Mouse (Mus musculus) gastrocnemius, adult 2 months (tissue): ENCODE measurements around the gene Cnr2. TPM values are rescaled to one million over a fixed set of nuclear protein-coding genes. Genes with fewer than 3 reads are reported as not detected.
A peak's percentile ranks its signal among the peaks of the same experiment; 100 is the strongest.
"Not testable (repeated sequence)": the region's sequence is repeated elsewhere in the genome, so short reads cannot be mapped to it uniquely, and the experiment has no call there.

ENCODE experiments used
- DNase-seq: peaks from one replicate; pipeline ENCODE4 v3.0.0; 2022
- H3K27ac ChIP-seq: fragments of 200-600 bp; 2 replicates; pipeline ENCODE4 v1.8.1; 2022; ENCODE audit warnings: mild to moderate bottlenecking
- H3K4me3 ChIP-seq: fragments of 200-600 bp; 2 replicates; pipeline ENCODE4 v1.8.1; 2022; ENCODE audit warnings: mild to moderate bottlenecking, moderate library complexity
- CTCF ChIP-seq: fragments of 200-600 bp; IDR thresholded peaks from 2 replicates; pipeline ENCODE4 v1.8.1; 2022; ENCODE audit warnings: antibody characterized with exemption, mild to moderate bottlenecking, moderate library complexity
- intact Hi-C: fragments of 180-260 bp; cut with DNase I; formaldehyde crosslinking; loops from one replicate; pipeline ENCODE4 v1.15.1; 2025
- total RNA-seq, 2 experiments: library from RNA; stranded (reverse); gene quantifications; 2 replicates each; pipeline ENCODE4 v1.2.3; 2021

Gene Cnr2
- total RNA-seq, 2 experiments from 2014 or later = 0.10 to 0.11 TPM

GRCm38 (mm10) chr4:135931832-135932231 is 36.6 kb downstream of the Cnr2 start:
- TF ChIP-seq CTCF = peak; percentile 74
- no peak overlapping the region for H3K27ac ChIP-seq
- H3K4me3 ChIP-seq = no peak overlapping the region
- intact Hi-C loops = loop anchor here (5.0 kb wide), 1 partner anchor 40 kb away; no protein-coding TSS in a partner anchor
- DNase-seq = no peak

GRCm38 (mm10) chr4:135934708-135935500 is 39.7 kb downstream of the Cnr2 start:
- DNase-seq = no peak
- Histone ChIP-seq H3K27ac (0 out of 2 replicates have a peak overlapping the region, but pooled peaks have one; percentile 12), H3K4me3 (no peak overlapping the region)
- intact Hi-C loops = loop anchor here (5.0 kb wide), 1 partner anchor 43 kb away; no protein-coding TSS in a partner anchor
- TF ChIP-seq CTCF = no peak

DNA sequence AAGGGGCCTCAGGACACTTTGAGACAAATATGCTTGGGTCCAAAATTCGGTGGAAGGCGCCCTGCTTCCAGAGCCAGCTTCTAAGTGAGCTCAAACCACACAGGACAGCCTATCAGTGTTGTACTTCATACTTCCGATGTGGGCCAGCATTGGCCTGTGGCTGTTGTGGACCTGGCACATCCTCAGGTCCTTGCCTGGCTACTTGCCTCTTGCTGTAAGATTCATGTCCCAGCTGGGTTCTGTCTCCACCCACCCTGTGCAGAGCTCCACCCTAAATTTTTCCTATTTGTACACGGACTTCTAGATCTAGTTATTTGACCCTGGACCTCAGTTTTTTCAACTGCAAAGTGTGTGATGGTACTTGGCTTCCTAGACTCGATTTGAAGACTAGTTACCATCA is 40.3 kb downstream of the Cnr2 start:
- H3K4me3 ChIP-seq = no peak overlapping the region
- DNase-seq = peak; percentile 60
- TF ChIP-seq CTCF = no peak
- intact Hi-C loops = no loop called here
- H3K27ac ChIP-seq = 0 out of 2 replicates have a peak overlapping the region, but pooled peaks have one; percentile 12

DNA sequence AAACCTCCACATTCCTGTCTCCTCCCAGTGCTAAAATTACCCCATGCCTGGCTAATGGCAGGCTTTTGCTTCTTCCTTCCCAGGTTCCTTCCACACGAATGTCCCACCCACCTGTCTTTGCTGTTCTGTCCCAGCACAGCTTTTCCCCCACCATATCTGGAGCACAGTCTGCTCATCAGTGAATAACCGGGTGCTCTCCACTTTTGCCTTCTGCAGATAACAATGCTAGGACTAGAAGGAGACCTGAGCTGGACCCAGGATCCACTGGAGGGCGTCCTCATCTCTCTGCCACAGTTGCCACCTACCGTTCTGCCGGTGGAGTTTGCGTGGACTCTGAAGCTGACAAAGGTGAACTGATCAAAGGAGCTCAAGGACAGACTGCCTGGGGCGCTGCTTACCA is 43.7 kb downstream of the Cnr2 start:
- H3K27ac ChIP-seq = no peak overlapping the region
- TF ChIP-seq CTCF = no peak
- H3K4me3 ChIP-seq = no peak overlapping the region
- no peak for DNase-seq
- intact Hi-C loops = no loop called here

DNA sequence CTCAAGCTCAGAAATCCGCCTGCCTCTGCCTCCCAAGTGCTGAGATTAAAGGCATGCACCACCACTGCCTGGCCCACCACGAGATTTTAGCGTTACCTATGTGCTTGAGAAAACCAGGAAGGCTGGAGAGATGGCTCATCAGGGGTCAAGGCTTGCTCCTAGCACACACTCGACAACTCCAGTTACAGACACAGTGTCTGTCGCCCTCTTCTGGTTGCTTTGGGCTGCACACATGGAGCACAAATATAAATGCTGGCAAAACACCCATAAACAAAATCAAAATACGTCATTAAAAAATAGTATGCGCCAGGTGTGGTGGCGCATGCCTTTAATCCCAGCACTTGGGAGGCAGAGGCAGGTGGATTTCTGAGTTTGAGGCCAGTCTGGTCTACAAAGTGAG is 45.8 kb downstream of the Cnr2 start:
- peak; percentile 56 for TF ChIP-seq CTCF
- intact Hi-C loops, DNase-seq, H3K4me3 ChIP-seq, H3K27ac ChIP-seq: not testable (repeated sequence)

DNA sequence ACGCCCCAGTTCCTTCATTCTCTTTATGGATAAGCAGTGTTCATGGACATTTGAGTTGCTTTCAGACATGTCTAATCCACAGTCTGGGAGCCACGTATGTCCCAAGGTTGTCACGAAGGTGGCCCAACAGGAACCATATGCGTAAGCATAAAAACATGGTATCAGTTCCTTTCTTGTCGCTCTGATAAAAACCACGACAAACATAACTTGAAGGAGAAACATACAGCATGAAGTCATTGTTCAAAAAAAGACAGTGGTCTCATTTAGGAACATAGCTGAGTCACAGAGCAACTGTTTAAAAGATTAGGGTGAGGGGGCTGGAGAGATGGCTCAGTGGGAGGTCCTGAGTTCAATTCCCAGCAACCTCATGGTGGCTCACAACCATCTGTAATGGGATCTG is 47.0 kb downstream of the Cnr2 start:
- no peak for TF ChIP-seq CTCF
- Histone ChIP-seq H3K27ac (no peak overlapping the region), H3K4me3 (no peak overlapping the region)
- no peak for DNase-seq
- intact Hi-C loops = no loop called here

- no peak overlapping the region for H3K4me3 ChIP-seq
- H3K27ac ChIP-seq = peak overlapping the region; percentile 67
- peak; percentile 67 for DNase-seq
- intact Hi-C loops = no loop called here
- no peak for TF ChIP-seq CTCF
Measured at GRCm38 (mm10) chr4:135943389-135943788, 48.2 kb downstream of the Cnr2 start.

DNA sequence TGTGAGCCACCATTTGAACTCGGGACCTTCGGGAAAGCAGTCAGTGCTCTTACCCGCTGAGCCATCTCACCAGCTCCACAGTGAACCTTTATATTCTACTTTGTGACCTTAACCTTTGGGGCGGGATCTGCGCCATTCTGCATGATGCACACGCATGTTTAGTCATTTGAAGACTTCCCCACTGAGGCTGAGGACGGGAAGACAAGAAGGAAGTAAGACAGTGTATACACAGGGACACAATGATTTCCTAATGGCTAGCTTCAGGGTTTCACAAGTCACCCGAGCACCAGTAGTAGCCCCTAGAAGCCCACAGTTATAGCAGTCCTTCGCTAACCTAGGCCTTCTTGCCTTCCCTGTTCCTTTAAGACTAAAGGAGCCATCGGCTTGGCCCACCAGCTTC is 50.5 kb downstream of the Cnr2 start:
- Histone ChIP-seq H3K27ac (peak overlapping the region; percentile 93), H3K4me3 (peak overlapping the region; percentile 84)
- TF ChIP-seq CTCF = no peak
- DNase-seq = no peak
- intact Hi-C loops = loop anchor here (2.0 kb wide), 1 partner anchor 25 kb away; the partner anchor contains the start of gene Fuca1

DNA sequence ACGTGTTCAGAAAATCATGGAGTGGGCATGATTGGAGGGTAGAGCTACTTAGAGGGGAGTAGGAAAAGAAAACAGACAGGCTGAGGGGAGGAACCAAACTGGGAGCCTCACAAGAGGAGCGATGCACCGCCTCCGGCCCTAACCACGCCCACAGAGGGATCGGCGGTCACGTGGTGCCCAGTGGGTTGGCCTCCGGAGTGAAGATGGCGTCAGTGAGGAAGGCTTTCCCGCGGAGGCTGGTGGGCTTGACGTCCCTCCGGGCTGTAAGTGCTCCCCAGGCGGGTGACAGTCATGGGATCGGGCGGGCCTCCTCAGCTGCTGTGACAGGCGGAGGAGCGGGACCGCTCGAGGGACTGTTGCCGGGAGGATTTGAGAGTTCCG is 51.1 kb downstream of the Cnr2 start, which contains the start of gene Hmgcl:
TSS of gene Hmgcl (plus strand) at position 171 of the 381 bp plus-strand sequence.
- H3K4me3 ChIP-seq = peak within 1 kb of the TSS; percentile 84
- peak; percentile 97 for DNase-seq
- H3K27ac ChIP-seq = peak within 1 kb of the TSS; percentile 93
- intact Hi-C loops = loop anchor here (2.0 kb wide), 1 partner anchor 25 kb away; the partner anchor contains the start of gene Fuca1
- no peak for TF ChIP-seq CTCF

DNA sequence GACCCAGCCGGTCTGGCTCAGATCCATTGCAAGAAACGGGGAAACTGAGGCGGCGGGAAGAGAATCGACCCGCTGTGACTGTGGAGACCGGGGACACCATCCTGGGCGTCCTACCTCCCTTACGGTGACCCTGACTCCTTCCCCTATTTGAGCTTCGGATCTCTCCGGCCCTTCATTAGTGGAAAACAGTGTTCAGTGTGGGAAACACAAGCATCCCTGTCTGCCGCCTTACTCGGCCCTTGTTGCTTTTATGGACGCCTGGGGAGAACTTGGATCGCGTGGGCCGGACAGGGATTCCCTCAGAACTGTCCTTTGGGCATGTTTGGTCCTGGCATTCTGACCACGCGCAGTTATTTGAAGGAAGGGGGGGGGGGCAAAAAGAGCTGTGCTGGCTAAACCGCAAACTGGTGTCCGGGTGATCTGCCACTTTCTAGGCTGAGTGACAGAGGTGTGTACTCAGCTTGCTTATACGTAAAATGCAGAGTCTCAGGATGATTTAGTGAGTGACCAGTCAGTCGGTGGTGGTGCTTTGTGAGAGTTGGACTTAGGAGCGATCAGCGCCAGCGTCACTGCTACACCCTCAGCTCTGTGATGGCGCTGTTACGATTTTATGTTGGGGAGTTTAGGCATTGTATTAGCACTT is 51.6 kb downstream of the Cnr2 start:
- Histone ChIP-seq H3K27ac (peak overlapping the region; percentile 93), H3K4me3 (peak overlapping the region; percentile 84)
- intact Hi-C loops = loop anchor here (2.0 kb wide), 1 partner anchor 26 kb away; the partner anchor contains the start of gene Fuca1
- no peak for DNase-seq
- TF ChIP-seq CTCF = no peak

DNA sequence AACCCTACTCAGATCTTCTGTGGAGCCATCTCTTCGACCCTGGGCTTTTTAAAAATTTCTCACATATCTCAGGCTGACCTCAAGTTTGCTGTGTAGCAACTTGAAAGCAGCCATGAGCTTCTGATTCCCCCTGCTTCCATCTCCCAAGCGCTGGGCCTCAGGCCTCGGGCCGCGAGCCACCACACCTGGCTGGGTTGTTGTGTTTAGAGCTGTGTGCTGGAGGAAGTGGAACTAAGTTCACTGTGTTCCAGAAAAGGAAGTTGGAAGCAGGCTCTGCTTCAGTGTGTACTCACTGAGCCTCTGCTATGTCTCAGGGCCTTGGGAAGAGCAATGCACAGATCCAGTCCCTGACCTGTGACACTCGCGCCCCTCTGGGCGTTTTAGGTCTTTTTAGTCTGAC is 52.9 kb downstream of the Cnr2 start:
- TF ChIP-seq CTCF = no peak
- H3K27ac ChIP-seq = peak overlapping the region; percentile 93
- no peak for DNase-seq
- peak overlapping the region; percentile 84 for H3K4me3 ChIP-seq
- intact Hi-C loops = no loop called here

DNA sequence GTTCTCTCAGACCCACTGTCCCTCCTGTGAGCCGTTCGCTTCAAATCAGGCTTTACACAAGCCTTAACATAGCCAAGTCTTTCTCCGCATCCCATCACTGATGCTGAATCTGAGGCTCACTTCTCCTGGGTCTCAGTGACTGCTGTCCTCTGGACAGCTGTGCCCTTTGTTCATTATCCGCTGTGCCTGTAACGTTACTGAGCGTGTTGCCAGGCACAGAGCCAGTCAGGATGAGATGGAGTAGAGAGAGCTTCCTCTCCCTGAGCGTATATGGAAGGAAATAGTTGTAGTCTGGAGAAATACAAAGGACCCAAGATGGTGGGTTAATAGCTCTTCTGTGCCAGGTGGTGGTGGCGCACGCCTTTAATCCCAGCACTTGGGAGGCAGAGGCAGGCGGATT is 54.3 kb downstream of the Cnr2 start:
- intact Hi-C loops = no loop called here
- Histone ChIP-seq H3K27ac (peak overlapping the region; percentile 93), H3K4me3 (peak overlapping the region; percentile 11)
- no peak for TF ChIP-seq CTCF
- DNase-seq = no peak

- Histone ChIP-seq H3K27ac (peak overlapping the region; percentile 93), H3K4me3 (no peak overlapping the region)
- DNase-seq = no peak
- intact Hi-C loops = no loop called here
- TF ChIP-seq CTCF = no peak
Measured at GRCm38 (mm10) chr4:135949911-135950310, 54.7 kb downstream of the Cnr2 start.
